Mouse (Mus musculus) heart, embryonic 15.5 days (tissue): ENCODE results near the gene Gm16867. TPM values are rescaled to one million over a fixed set of nuclear protein-coding genes. Genes with fewer than 3 reads are reported as not detected.
"Not testable (repeated sequence)": the region's sequence is repeated elsewhere in the genome, so short reads cannot be mapped to it uniquely, and the experiment has no call there.

Experiments used
- ATAC-seq: fragments of 200-750 bp; cut with Nextera tagmentation; replicated peaks from 2 replicates; pipeline ENCODE4 v1.8.0; 2017; ENCODE audit warnings: low read depth, moderate TSS enrichment; ENCODE audit not compliant: insufficient number of reproducible peaks, insufficient read depth, low FRiP score
- H3K27ac ChIP-seq: fragments of 300-500 bp; sonication (generic); 2 replicates; pipeline ENCODE4 v1.5.1; 2015; ENCODE audit warnings: mild to moderate bottlenecking, inconsistent platforms
- H3K27me3 ChIP-seq: fragments of 300-500 bp; sonication (generic); 2 replicates; pipeline ENCODE4 v1.6.1; 2015; ENCODE audit warnings: inconsistent platforms
- H3K36me3 ChIP-seq: fragments of 300-500 bp; sonication (generic); 2 replicates; pipeline ENCODE4 v1.6.1; 2015; ENCODE audit warnings: mild to moderate bottlenecking, inconsistent platforms
- H3K4me1 ChIP-seq: fragments of 300-500 bp; sonication (generic); replicated peaks from 2 replicates; pipeline ENCODE4 v1.6.1; 2015; ENCODE audit warnings: inconsistent platforms
- H3K4me2 ChIP-seq: fragments of 300-500 bp; sonication (generic); 2 replicates; pipeline ENCODE4 v1.6.1; 2015; ENCODE audit warnings: inconsistent platforms, mild to moderate bottlenecking, moderate library complexity
- H3K4me3 ChIP-seq: fragments of 300-500 bp; sonication (generic); 2 replicates; pipeline ENCODE4 v1.5.1; 2015; ENCODE audit warnings: mild to moderate bottlenecking, inconsistent platforms
- H3K9ac ChIP-seq: fragments of 300-500 bp; sonication (generic); 2 replicates; pipeline ENCODE4 v1.6.1; 2015; ENCODE audit warnings: mild to moderate bottlenecking, inconsistent platforms
- H3K9me3 ChIP-seq: fragments of 300-500 bp; sonication (generic); replicated peaks from 2 replicates; pipeline ENCODE4 v1.6.1; 2016; ENCODE audit warnings: inconsistent platforms
- WGBS: fragments of 180-500 bp; shearing (Covaris S2); methylation state at CpG from one replicate; pipeline ENCODE4 v1.1.7; 2015; ENCODE audit warnings: mixed read lengths; 5-methylcytosine and 5-hydroxymethylcytosine counted together
- polyA plus RNA-seq: library from polyadenylated mRNA; unstranded; fragments of >200 nt; fragmentation: Nextera tagmentation; extraction: Ambion mirVana; gene quantifications from 2 replicates; pipeline ENCODE4 v1.2.1, GENCODE M21; 2015

Gene Gm16867
- polyA plus RNA-seq, 1 experiment from 2014 or later, result not detected

- H3K36me3 ChIP-seq, H3K4me2 ChIP-seq, H3K9ac ChIP-seq, H3K27ac ChIP-seq, H3K9me3 ChIP-seq, H3K27me3 ChIP-seq, H3K4me1 ChIP-seq, H3K4me3 ChIP-seq: not testable (repeated sequence)
- no CpG with 5 or more reads among the region's 73 CpGs for WGBS
- ATAC-seq, result peak; percentile 62
Measured at GRCm38 (mm10) chr14:69502440-69503150, 567 bp downstream of the Gm16867 start.

- not testable (repeated sequence) for H3K36me3 ChIP-seq, H3K4me3 ChIP-seq
Measured at GRCm38 (mm10) chr14:69496259-69496658, 6.9 kb downstream of the Gm16867 start.

DNA sequence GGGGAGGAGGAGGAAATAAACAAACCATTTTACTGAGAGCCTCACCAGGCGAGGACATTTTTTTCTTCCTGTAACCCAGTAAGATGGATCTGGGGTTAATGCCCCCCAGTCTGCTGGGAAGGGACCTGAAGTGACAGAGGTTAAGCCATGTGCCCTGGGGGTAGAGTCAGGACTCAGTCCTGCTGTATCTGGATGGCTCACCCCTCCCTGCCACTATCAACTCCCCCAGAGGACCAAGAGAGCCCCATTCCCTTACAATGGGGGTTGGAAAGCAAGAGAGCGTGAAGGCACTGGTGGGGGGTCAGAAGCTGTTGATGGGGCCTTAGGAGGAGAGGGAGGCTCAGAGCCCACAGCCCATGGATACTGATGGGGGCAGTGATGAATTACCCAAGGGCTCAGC lies 8.2 kb downstream of the Gm16867 start:
- not testable (repeated sequence) for H3K9ac ChIP-seq, H3K27me3 ChIP-seq, H3K9me3 ChIP-seq, ATAC-seq, H3K4me1 ChIP-seq, H3K36me3 ChIP-seq, H3K4me3 ChIP-seq, H3K4me2 ChIP-seq, H3K27ac ChIP-seq
- no CpG with 5 or more reads among the region's 2 CpGs for WGBS

More at GRCm38 (mm10) chr14:69496259-69496658, 6.9 kb downstream of the Gm16867 start:
- not testable (repeated sequence) for H3K9ac ChIP-seq, H3K27ac ChIP-seq, ATAC-seq, H3K4me1 ChIP-seq, H3K4me2 ChIP-seq, H3K27me3 ChIP-seq, H3K9me3 ChIP-seq

GRCm38 (mm10) chr14:69494522-69494921 lies 8.6 kb downstream of the Gm16867 start:
- ATAC-seq, H3K9me3 ChIP-seq, H3K4me1 ChIP-seq, H3K27ac ChIP-seq, H3K27me3 ChIP-seq, H3K4me3 ChIP-seq, H3K4me2 ChIP-seq, H3K36me3 ChIP-seq, H3K9ac ChIP-seq: not testable (repeated sequence)
- WGBS, result no CpG with 5 or more reads among the region's 3 CpGs

DNA sequence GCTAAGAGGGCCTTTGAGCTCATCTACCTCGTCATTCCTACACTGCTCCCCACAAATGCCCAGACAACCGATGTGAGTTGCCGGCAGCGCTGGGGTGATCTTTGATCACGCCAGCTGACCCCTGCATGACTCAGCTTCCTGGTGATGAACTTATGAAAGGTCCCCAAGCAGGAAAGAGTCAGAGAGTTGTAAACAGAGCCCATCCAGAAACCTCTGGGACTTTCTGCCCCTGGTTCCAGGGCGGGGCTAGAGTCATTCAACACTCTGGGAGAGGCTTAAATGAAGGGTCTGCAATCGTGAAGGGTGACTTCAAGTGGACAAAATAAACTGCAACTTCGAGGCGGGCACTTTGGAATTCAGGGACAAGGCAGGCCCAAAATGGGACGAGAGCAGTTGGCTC lies 15.2 kb downstream of the Gm16867 start:
- no CpG with 5 or more reads among the region's 10 CpGs for WGBS
- ATAC-seq, result not testable (repeated sequence)

DNA sequence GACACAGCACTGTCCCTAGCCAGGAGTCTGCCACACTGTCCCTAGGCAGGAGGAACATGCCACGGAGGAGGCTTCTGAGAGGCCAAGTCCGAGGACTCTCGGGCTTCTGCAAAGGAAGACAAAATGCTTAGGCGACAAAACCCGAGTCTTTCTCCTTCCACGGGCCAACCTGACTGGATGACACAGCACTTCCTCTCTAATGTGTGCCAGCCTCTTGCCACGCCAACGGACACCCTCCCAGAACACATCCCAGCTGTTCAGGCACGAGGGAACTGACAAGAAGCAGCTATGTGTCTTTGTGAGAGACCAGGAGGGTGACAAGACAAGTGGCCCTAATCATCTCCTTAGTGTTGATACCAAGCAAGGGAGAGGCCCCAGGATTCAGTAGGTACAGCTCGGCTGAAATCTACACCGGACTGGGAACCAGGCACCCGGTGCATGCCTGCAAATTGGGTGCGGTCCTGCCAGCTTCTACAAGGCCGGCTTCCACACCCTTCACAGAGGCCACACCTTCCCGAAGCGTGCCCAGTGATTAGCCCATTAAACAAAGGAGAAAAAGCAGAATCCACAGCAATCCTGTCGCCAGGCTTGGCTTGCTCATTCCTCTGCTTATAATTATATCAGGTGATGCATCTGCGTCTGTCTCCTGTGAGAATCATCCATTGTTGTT lies 17.6 kb downstream of the Gm16867 start:
- H3K9me3 ChIP-seq, ATAC-seq, H3K4me2 ChIP-seq, H3K4me3 ChIP-seq, H3K36me3 ChIP-seq, H3K4me1 ChIP-seq, H3K9ac ChIP-seq, H3K27me3 ChIP-seq, H3K27ac ChIP-seq: not testable (repeated sequence)
- WGBS, result no CpG with 5 or more reads among the region's 18 CpGs

More for the DNA sequence above, 15.2 kb downstream of the Gm16867 start:
- H3K4me2 ChIP-seq, H3K4me3 ChIP-seq, H3K9me3 ChIP-seq, H3K9ac ChIP-seq, H3K27me3 ChIP-seq, H3K27ac ChIP-seq, H3K36me3 ChIP-seq, H3K4me1 ChIP-seq: not testable (repeated sequence)

DNA sequence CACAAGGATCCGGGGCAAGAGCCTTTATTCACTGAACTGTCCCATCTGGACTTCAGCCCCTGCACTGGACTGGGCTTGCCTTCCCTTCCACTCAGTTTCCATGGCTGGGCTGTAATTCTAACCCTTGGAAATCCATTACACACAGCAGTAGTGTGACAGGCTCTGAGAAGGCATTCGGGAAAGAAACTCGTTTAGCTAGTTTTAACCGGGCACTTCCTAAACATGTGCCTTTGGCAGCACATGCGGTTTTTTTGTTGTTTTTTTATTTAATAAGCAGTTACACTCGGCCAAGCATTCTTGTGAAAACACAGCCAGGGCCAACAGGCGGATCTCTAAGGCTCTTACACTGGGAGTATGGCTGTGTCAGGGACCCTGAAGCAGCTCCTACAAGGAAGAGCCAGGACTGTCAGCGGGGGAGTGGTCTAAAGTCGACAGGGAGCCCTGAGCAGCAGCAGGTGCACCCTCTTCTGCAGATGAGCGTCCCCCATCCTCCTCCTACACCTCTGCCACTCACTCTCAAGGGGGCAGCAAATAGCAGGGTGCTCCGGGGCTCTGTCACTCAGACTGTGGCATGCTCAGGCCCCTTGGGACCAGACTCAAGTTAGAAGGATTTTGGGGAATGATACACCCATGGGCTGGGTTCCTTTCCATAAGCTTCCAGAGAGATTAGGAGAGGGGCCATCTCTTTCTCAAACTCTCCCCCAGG lies 29.1 kb downstream of the Gm16867 start:
- no CpG with 5 or more reads among the region's 11 CpGs for WGBS
- ATAC-seq, H3K4me1 ChIP-seq: not testable (repeated sequence)

GRCm38 (mm10) chr14:69473322-69473721 lies 29.8 kb downstream of the Gm16867 start:
- not testable (repeated sequence) for H3K4me3 ChIP-seq, ATAC-seq, H3K27me3 ChIP-seq, H3K27ac ChIP-seq, H3K4me2 ChIP-seq, H3K9ac ChIP-seq, H3K36me3 ChIP-seq, H3K9me3 ChIP-seq, H3K4me1 ChIP-seq
- no CpG with 5 or more reads among the region's 2 CpGs for WGBS

More for the DNA sequence above, 29.1 kb downstream of the Gm16867 start:
- H3K36me3 ChIP-seq, H3K4me2 ChIP-seq, H3K4me3 ChIP-seq, H3K9ac ChIP-seq, H3K27ac ChIP-seq, H3K9me3 ChIP-seq, H3K27me3 ChIP-seq: not testable (repeated sequence)

GRCm38 (mm10) chr14:69470122-69470708 lies 32.9 kb downstream of the Gm16867 start:
- not testable (repeated sequence) for ATAC-seq, H3K9ac ChIP-seq, H3K36me3 ChIP-seq, H3K27ac ChIP-seq, H3K27me3 ChIP-seq, H3K4me3 ChIP-seq, H3K4me1 ChIP-seq, H3K4me2 ChIP-seq, H3K9me3 ChIP-seq
- WGBS, result no CpG with 5 or more reads among the region's 8 CpGs

DNA sequence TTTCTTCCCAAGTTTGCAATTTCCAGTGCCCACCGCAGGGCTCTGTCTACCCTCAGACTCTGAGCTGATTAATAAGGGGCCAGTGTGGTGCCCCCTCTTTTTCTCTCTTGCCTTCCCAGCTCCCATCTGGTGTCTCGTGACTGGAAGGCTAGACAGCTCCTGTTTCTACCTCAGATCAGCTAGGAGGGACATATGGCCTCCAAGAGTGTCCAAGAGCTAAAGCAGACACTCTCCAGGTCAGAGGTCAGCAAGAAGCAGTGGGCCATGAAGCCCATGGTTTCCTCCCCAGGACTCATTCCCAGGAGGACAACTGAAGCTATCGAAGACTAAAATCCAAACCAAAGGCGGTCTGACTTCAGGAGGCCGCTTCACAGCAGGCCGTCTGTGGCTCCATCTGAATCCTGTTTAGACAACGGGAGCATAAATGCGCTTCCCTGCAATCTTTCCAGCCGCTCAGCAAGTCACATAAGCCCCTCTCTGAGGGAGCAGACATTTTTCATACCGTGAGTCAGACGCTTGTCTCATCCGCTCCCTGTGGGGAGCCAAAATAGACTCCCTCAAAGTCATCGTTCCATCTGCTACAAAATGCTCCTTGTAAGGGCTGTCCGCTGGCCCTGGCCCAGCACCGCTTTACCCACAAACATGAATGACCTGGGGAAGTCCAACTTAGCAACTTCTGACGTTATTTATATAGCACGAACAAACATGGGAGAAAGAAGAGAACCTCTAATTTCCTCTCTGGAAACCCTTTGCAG lies 35.4 kb downstream of the Gm16867 start:
- H3K4me2 ChIP-seq, H3K27me3 ChIP-seq, ATAC-seq, H3K36me3 ChIP-seq, H3K9ac ChIP-seq, H3K4me3 ChIP-seq, H3K4me1 ChIP-seq, H3K9me3 ChIP-seq, H3K27ac ChIP-seq: not testable (repeated sequence)
- no CpG with 5 or more reads among the region's 17 CpGs for WGBS

- H3K27me3 ChIP-seq, H3K27ac ChIP-seq, H3K9me3 ChIP-seq, H3K9ac ChIP-seq, H3K36me3 ChIP-seq, H3K4me2 ChIP-seq, H3K4me3 ChIP-seq, H3K4me1 ChIP-seq, ATAC-seq: not testable (repeated sequence)
- WGBS, result no CpG with 5 or more reads among the region's 4 CpGs
Measured at GRCm38 (mm10) chr14:69464465-69464864, 38.7 kb downstream of the Gm16867 start.
